Mouse (Mus musculus) lung, postnatal 4 days (tissue): Measurements from ENCODE around the gene Tmbim6.

Experiments used
- DNase-seq, 2 experiments: peaks; one replicate each; pipeline ENCODE4 v3.0.0; 2021

Tmbim6 gene

DNA sequence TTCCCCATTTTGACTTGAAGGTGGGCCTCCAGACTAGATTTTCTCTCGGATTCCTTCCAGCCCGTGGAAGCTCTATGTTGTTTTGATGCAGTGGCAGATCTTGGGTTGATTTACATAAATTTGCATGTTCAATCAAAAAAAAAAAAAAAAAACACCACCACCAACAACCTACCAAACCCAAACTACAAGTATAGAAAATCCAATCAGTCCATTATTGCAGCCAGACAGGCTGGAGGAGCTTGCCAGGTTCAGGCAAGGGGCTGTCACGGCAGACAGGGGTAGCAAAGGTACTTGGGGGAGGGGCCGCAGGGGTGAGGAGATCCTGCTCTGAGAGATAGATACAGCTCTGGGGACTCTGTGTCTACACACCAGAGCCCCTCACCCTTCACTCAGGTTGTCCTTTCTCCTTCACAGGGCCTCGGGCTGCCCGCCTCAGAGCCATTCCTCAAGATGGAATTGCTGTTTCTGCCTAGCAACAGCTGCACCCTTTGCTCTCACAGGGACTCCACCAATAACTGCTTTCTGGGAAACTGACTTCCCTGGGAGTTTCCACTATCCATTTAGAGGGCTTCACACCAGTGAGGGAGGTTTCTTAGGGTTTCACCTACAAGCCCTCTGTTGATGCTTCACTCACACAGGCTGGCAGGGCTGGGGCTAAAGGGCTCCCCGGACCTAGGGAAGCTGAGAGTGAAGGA, 62.0 kb downstream of the Tmbim6 start:
- DNase-seq: no peak

DNA sequence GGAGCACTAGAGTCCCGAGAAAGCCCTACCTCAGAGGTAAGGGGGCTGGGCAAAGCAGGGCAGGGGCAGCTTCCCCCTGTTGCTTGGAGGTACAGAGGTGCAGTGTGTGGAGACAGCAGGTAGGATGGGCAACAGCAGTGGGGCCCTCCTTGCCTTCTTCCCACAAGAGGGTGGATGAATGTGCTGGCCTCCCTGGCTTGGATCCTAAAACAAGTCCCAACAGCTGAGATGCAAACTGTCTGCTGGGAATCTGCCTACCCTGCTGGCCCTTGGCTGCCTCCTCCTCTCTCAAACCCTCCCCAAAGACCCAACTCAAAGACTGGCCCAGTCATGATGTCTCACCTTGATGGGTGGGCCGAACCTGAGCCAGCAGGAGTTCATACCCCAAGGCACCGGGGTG, 62.7 kb downstream of the Tmbim6 start:
- DNase-seq: no peak

DNA sequence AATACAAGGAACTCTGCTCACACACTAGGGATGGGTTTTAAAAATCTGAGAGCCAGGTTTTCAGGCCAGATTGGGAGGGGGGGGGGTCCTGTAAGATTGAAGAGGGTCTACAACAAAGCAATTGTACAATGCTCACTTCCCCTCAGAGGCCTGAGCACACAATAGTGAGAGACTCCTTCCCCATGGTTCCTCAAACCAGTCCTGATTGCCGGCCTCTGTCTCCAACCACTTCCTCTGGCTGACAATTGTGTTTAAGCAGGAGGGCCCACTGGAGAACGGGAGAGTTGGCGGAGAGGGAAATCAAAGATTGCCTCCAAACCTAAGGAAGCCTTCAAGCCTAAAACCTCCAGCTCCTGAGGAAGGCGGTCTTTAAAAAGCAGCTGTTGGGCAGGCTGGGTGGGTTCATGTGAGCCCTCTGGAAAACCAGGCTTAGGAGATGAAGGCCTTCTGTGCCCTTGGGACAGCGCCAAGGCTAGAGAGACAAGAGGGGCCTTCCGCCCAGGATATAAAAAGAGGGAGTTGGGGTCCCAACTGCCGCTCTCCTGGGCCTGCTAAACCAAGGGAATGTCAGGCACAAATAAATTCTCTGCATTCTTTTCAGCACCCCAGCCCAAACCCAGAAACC, 63.8 kb downstream of the Tmbim6 start:
- DNase-seq: peak in 1 of 2 experiments; percentile 48

DNA sequence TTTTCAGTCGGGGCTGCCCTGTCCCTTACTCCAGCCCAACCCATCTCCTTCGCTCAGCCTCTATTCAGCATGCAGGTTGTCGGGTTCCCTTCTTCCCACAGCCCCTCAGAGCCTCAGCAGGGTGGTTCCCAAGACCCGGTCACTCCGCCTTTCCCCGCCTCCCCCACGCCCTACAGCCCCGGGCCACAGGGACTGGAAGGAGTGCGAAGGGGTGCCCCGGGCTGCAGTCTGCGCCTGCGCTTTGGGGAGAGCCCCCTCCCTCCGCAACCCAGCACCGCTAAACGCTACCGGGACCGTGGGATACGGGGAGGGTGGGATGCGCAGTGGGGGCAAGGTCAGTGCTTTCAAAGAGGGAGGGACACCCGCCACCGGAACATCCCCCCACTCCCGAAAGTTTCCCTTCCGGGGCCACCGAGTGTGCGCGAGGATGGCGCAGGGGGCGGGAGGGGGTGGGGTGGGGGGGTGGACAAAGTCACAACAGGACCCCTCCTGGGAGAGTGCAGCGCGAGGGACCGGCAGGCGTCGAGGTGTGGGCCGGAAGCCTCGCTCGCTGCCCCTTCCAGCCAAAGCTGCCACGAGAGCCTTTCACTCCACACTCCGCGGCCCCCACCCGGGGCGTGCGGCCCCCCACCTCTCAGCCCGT, 64.4 kb downstream of the Tmbim6 start:
- peak; percentile 75 to 81 for DNase-seq

DNA sequence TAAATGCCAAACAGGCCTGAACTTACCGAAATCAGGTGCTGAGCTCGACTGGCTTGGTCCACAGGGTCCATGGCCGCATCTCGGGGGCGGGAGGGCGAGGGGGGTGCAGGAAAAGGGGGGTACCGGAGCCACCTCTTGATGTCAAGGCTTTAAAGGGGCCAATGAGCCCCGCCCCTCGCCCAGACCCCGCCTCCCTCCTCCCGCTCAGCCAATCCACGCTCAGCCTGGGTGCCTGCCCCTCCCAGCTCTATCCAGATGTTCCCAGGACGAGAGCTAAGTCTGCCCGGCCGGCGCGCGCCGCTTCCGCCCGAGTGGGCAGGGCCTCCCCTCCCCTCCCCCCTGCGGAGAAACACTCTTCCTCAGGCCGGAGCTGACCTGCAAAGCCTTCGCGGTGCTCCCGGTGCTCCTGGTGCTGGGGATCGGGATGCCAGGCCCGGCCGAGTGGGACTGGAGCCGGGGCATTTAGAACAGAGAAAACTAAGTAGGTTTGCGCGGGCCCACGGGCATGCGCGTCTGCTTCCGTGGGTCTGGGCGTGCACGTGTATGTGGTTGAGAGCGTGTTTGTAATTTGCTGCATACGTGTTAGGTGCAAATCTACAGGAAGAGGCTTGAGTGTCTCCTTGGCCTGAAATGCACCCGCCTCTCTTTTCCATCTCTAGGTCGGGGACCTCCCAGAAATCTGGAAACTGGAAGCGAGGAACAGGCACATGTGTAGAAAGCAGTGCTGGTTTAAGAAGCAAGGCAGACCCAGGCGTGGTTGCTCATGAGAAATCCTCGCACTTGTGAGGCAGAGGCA, 65.1 kb downstream of the Tmbim6 start, which contains the start of gene Nckap5l:
Gene Nckap5l (minus strand): TSS at position 143 of the 796 bp plus-strand sequence.
- DNase-seq: peak; percentile 95
